Mouse (Mus musculus) megakaryocyte-erythroid progenitor cell, adult 5-6 weeks (primary cell): ENCODE results near the gene Rftn1. TPM values are rescaled to one million over a fixed set of nuclear protein-coding genes. Genes with fewer than 3 reads are reported as not detected.

Experiments
- ATAC-seq: replicated peaks from 2 replicates; pipeline ENCODE4 v1.8.0; 2016; ENCODE audit warnings: mild to moderate bottlenecking, inconsistent platforms; ENCODE audit not compliant: severe bottlenecking, poor library complexity, low FRiP score, low TSS enrichment
- total RNA-seq, 2 experiments: library from RNA; stranded (forward) in 1 of 2; stranded (reverse) in 1 of 2; fragments of 200-1000, 215-1000 nt in 1 of 2; fragments of >200 nt in 1 of 2; fragmentation: Nextera tagmentation in 1 of 2; gene quantifications; 2 replicates each; pipeline ENCODE4 v1.2.3; 2014 to 2017

Gene Rftn1
- total RNA-seq, 2 experiments from 2014 or later, result 31.1 to 39.0 TPM

DNA sequence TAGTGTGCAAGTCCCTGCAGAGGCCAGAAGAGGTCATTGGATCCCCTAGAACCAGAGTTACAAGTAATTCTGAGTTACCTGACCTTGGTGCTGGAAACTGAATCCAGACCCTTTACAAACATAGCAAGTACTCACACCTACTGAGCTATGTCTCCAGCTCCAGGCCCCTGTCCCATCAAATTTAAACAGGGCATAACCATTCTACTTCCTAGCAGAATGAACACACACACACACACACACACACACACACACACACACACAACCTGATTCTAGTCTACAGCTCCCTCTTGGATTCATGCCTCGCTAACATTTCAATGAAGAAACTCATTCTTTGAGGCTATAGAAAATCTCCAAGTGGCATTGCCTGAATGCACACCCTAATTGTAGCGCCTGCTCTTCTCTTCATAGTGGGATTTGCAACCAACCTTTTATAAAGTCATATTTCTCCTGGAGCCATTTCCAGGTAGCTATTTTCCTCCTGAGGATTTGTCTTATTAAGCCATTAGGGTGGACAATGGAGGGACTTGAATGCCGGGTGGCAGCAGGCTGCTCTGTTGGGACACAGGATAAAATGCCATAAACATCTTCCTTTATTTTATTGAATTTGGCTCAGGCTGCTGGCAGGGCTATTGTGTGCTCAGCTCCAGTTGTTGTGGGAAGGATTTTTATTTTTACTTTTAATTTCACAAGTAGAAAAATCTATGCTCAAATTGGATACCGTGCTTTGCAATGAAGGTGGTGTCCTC is 213.6 kb downstream of the Rftn1 start:
- ATAC-seq, result no peak

DNA sequence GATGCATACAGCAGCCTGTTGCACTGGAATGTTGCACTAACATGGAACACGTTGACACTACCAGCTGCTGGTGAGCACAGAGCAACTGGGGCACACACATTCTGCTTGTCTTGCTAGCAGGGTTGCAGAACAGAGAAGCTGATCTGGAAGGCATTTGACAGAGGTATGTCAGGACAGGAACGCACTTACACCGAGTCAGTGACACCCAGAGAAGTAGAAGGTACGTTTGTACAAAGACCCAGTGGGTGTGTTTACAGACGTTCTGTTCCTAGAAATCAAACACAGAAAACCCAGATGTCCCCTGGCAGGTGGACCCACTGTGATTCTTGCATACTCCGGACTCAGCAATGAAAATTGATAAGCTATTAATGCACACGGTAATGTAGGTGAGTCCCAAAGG is 215.0 kb downstream of the Rftn1 start:
- ATAC-seq, result no peak

DNA sequence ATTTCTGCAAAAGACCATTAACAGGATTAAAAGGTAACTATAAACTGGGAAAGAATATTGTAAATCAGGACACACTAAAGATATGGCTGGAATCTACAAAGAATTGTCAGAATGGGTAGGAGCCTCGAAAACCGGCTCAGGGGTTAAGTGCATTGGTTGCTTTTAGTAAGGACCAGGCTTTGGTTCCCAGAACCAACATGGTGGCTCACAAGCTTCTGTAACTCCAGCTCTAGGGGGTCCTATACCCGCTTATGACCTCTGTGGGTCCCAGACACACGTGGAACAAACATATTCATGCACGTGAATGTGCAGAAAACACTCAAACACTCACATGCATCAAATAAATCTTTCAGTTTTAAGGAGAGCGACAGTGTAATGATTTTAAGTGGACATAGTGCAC is 215.5 kb downstream of the Rftn1 start:
- no peak for ATAC-seq

DNA sequence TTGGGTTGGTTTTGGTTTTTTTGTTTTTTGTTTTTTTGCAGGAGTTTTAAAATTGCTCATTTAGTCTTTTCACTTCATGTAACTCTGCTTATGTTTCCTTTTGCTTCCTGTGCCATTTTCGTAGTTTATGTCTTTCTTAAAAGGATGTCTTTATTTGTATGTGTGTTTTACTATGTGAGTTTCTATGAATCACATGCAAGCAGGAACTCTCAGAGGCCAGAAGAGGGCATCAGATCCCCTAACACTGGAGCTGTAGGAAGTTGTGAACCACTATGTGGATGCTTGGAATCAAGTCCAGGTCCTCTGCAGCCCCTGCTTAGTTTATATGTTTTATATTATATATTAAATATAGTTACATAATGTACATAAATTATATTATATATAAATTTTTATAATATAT is 218.3 kb downstream of the Rftn1 start:
- ATAC-seq, result no peak

DNA sequence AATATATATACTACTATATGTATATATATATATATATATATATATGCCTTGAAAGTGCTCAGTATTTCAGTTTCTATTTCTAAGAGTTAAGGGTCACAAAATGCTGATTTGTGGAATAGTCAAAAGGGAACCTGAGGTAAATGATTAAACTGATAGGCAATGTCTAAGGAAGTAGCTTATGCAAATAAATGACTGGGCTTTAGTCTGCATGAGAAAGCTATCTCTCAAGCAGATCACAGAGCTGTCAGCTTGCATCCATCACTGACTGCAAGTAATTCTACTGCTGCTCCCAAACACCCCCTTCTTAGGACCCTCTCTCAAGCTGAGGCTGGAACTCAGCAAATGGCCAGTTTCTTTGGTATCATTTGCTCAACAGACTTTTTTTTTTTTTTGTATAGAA is 219.4 kb downstream of the Rftn1 start:
- ATAC-seq, result no peak

DNA sequence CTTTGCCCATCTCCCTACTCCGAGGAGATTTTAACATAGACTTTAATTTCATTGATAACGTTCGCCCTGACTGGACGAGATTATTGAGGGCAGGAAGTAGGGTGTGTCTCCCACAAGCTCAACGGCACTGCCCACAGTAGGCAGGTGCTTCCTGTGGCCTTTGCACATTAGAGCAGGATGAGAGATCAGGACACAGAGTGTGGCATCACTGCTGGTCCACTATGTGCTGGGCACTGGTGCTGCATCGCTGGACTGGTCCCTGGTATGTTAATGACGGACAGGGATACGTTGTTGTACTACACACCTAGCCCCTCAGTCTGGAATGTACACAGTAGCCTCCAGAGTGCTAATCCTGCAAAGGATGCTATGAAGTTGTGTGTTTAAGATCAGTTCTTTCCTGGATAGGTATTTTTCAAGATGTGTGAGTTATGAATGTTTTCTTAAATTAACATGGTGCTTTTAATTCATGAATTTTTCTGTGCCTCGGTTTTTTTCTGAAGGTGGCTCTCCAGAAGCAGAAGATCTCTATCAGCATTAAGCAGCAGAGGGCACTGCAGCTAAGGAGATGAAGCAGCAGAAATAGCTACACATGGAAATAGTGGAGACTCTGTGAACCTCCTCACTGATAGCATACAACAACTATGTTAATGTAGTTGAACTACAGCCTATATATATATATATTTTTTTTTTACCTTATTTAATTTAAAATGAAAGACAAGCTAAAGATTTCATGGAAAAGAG is 221.8 kb downstream of the Rftn1 start:
- peak; percentile 80 for ATAC-seq

DNA sequence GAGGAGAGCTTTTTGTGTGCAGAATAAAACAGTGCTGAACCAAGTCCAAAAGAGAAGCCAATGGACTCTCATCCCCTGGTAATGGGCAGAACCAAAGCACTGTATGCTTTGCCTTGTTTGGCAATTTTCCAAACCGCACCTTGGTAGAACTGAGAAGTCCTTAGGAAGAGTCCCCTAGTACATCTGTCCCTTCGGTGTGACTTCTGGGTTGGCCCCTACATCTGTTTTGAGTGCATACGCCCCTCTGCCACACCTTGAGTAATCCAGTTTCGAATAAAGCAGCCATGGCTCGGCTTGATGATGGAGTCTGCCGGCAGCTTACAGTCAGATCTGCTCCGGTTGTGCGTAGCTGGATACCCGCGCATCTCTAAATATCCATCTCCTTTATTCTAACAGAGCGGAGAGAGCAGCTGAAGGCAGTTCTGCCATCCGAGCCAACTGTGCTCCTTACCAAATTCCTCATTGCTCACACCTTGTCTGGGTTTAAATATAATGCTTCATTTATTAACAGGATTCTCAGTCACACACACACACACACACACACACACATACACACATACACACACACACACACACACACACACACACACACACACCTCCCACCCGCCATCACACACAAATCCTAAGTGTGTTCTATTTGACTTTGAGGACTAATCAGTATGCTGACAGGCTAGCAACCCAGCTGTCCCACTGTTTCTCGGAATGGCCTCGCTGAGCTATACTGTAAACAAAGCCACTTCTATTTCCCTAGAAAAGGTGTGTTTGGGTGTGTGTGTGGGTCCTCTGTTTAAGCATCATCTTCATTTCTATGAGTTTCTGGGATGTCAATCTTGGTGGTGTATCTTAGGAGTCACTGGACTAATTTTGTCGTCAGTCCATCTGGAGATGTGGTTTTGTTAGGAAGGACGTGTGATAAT is 224.4 kb downstream of the Rftn1 start:
- ATAC-seq, result no peak

DNA sequence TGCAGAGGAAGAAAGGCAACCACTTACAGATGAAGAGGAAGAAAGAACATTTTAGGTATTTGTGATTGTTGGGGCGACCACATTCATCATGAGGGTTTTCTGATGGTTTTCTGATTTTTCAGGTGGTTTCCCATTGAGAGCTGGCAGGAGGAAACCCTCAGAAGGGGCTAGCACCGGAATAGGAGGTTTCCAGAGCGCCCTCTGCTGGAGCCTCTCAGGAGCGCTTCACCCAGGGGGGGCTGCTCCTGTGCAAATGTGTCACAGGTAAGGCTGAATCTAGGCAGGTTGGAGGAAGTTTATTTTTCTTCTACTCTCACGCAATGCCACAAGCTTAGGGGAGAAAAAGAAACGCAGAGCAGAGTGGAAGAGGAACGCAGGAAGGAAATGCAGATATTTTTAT is 225.4 kb downstream of the Rftn1 start:
- no peak for ATAC-seq

DNA sequence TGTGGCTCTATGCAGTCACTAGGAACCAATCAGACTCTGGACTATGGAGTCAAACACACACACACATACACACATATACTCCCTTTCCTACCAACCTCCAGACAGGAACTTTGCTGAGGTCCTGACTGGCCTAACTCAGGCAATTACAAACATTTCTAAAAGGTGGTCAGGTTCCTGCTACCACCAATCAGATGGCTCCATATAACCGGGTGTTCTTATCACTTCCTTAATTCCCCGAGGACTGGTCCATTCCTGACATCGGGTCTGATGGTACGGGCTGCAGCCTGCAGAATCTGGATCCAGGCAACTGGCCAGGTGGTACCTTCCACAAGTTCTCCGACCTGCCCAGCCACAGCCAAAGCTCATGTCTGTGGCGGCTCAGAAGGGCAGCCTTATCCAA is 226.0 kb downstream of the Rftn1 start:
- no peak for ATAC-seq

DNA sequence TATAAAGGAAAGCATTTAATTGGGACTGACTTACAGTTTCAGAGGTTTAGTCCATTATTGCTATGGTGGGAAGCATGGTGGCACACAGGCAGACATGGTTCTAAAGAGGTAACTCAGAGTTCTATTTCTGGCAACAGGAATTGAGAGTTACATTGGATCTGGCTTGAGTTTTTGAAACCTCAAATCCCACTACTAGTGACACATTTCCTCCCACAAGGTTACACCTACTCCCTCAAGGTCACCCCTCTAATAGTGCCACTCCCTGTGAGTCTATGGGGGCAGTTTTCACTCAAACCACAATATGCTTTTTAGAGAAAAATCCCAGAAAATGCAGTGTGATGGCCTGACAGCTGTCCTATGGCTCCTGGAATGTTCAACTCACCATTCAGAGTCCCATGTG is 231.5 kb downstream of the Rftn1 start:
- no peak for ATAC-seq

DNA sequence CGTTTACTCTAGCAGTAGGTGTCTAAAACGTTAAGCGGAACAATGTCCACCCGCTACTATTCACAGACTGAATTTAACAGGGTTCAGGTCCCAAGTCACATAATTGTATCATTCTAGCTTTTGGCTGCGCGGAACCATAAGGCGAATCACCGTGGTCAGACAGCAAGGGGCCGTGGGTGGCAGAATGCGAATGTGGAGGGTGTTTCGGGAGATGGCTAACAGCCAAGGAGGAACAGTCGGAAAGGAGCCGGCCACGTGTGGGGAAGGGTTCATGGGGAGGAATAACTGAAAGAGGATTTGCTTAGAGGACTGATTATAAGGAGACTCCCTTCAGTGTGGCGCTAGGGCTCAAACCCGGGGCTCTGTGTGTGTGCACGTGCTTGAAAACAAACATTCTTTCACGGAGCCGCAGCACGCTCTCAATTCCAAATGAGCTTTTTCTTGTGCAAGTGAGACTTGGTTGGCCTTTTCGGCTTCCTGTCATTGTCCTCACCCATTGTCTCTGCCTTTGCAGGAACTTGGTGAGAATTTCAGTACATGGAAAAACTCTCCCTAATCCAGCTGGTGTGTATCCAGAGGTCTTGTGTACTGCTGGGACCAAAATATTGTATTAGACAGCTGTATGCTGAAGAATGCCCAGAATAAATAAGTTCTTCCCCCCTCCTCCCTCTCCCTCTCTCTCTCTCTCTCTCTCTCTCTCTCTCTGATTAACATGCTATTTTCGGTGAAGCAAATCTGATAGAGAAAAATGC is 238.4 kb downstream of the Rftn1 start:
- 0 out of 2 replicates have a peak, but pooled peaks have one; percentile 18 for ATAC-seq

DNA sequence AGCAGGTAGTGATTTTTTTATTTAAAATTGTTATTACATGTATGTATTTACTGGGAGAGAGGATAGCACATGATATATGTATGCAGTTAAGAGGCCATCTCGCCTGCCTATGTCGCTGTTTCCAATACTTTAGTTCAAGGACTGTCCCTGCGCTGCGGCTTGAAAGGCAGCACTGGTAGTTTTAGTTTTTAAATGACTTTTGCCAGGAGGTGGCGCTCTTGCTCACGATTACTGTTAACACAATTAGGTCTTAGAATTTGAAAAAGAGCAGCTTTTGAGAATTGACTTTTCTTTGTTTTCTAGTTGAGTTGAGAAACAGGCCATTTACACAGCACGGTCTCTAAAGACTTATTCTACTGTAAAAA is 239.0 kb downstream of the Rftn1 start:
- ATAC-seq, result peak; percentile 72

DNA sequence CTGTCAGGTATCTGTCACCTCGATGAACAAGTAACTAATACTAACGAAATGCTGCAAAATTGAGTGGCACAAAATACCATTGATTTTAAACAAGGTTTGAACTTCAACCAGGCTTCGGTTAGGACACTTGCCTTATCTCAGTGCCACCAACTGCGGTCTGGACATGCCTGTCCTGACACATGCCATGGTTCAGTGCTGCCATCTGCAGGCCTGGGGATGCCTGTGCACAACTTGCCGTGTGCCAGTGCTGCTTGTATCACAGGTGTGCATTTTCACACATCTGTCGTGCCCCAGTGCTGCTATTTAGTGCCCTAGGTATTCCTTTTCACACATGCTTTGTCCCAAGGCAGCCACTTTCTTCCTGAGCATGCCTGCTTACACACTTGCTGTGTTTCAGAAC is 247.8 kb downstream of the Rftn1 start:
- ATAC-seq, result peak; percentile 70

Other genes starting within 250 kb of the Rftn1 start
- 0.74 TPM in 1 of 2 replicates, not detected in the other for gene Dazl, start 103.0 kb upstream of the Rftn1 start, total RNA-seq (2014; fragmentation: Nextera tagmentation)
- 0.46 and 0.47 TPM in 2 replicates for gene Dazl, start 103.0 kb upstream of the Rftn1 start, total RNA-seq (2017)